Mouse (Mus musculus) small intestine, adult 2 months (tissue): Measurements from ENCODE around the gene Yars. TPM values are rescaled to one million over a fixed set of nuclear protein-coding genes. Genes with fewer than 3 reads are reported as not detected.

ENCODE experiments used
- H3K27ac ChIP-seq: fragments of 200-500 bp; 2 replicates; pipeline ENCODE4 v1.5.1; 2012; ENCODE audit warnings: low read depth, low read length, control low read depth, inconsistent platforms; ENCODE audit not compliant: insufficient read depth
- H3K27me3 ChIP-seq: fragments of 200-500 bp; 2 replicates; pipeline ENCODE4 v1.6.1; 2012; ENCODE audit warnings: mild to moderate bottlenecking, moderate library complexity, low read length, inconsistent platforms; ENCODE audit not compliant: control insufficient read depth, insufficient read depth
- H3K36me3 ChIP-seq: fragments of 200-500 bp; 2 replicates; pipeline ENCODE4 v1.6.1; 2012; ENCODE audit warnings: mild to moderate bottlenecking, low read length, control low read depth, inconsistent platforms; ENCODE audit not compliant: control insufficient read depth, insufficient read depth
- H3K4me1 ChIP-seq: fragments of 200-500 bp; 2 replicates; pipeline ENCODE4 v1.6.1; 2012; ENCODE audit warnings: low read length, inconsistent platforms, mixed read lengths; ENCODE audit not compliant: control insufficient read depth, insufficient read depth, insufficient read length
- H3K4me3 ChIP-seq: fragments of 200-500 bp; 2 replicates; pipeline ENCODE4 v1.5.1; 2012; ENCODE audit warnings: low read depth, mild to moderate bottlenecking, control low read depth, inconsistent platforms, low read length, moderate library complexity
- CTCF ChIP-seq: fragments of 200-500 bp; IDR thresholded peaks from 2 replicates; pipeline ENCODE4 v1.5.1; 2012; ENCODE audit warnings: low read depth, mild to moderate bottlenecking, control low read depth, inconsistent platforms, low read length, moderate library complexity, mixed read lengths; ENCODE audit not compliant: insufficient replicate concordance, insufficient read length; ENCODE audit errors: extremely low read depth
- POLR2A ChIP-seq: fragments of 200-500 bp; IDR thresholded peaks from 2 replicates; pipeline ENCODE4 v1.6.1; 2012; ENCODE audit warnings: low read depth, mild to moderate bottlenecking, control low read depth, inconsistent platforms, low read length, moderate library complexity
- WGBS: fragments of 180-500 bp; shearing (Covaris S2); methylation state at CpG from one replicate; pipeline ENCODE4 v1.1.7; 2018; 5-methylcytosine and 5-hydroxymethylcytosine counted together
- polyA plus RNA-seq: library from polyadenylated mRNA; depleted of rRNA; stranded (reverse); fragments of >200 nt; gene quantifications from 2 replicates; pipeline ENCODE4 v1.2.3, GENCODE M21; 2012

Yars gene
- polyA plus RNA-seq, 1 experiment: 7.8 TPM

- no peaks in the 10 kb centered on the region for H3K27me3 ChIP-seq
- H3K36me3 ChIP-seq: no peaks in the 10 kb centered on the region
- H3K4me3 ChIP-seq: peak overlapping the region; percentile 79
- peaks cover 5% of the 10 kb centered on the region for H3K4me1 ChIP-seq
- WGBS: under 1% methylated on average over 71 of the region's 74 CpGs
- no peak overlapping the region for H3K27ac ChIP-seq
- TF ChIP-seq POLR2A (no peak), CTCF (no peak)
Measured at GRCm38 (mm10) chr4:129188803-129189541, 588 bp upstream of the Yars start.

- peak overlapping the region; percentile 62; the same call in 1 of the 2 replicates for H3K27ac ChIP-seq
- under 1% methylated on average over 12 of the region's 12 CpGs for WGBS
- H3K36me3 ChIP-seq: peaks cover 2% of the 10 kb centered on the region; the same call in 1 of the 2 replicates
- TF ChIP-seq CTCF (no peak), POLR2A (no peak)
- no peaks in the 10 kb centered on the region for H3K27me3 ChIP-seq
- H3K4me3 ChIP-seq: peak overlapping the region; percentile 79
- peaks cover 7% of the 10 kb centered on the region for H3K4me1 ChIP-seq
Measured at GRCm38 (mm10) chr4:129190538-129190937, 978 bp downstream of the Yars start.

GRCm38 (mm10) chr4:129191691-129192090 is 2.1 kb downstream of the Yars start:
- no peak overlapping the region for H3K4me3 ChIP-seq
- no peak for TF ChIP-seq CTCF
- TF ChIP-seq POLR2A: no peak
- H3K36me3 ChIP-seq: peaks cover 8% of the 10 kb centered on the region
- H3K27me3 ChIP-seq: no peaks in the 10 kb centered on the region
- peaks cover 7% of the 10 kb centered on the region for H3K4me1 ChIP-seq
- H3K27ac ChIP-seq: no peak overlapping the region
- 56% methylated on average over 5 of the region's 5 CpGs for WGBS

- no peak for TF ChIP-seq CTCF
- no peak for TF ChIP-seq POLR2A
- peaks cover 7% of the 10 kb centered on the region for H3K4me1 ChIP-seq
- 70% methylated on average over 1 of the region's 1 CpGs for WGBS
Measured at GRCm38 (mm10) chr4:129194280-129194679, 4.7 kb downstream of the Yars start.

GRCm38 (mm10) chr4:129197514-129197913 is 8.0 kb downstream of the Yars start:
- Histone ChIP-seq H3K27me3 (no peaks in the 10 kb centered on the region), H3K4me1 (peaks cover 2% of the 10 kb centered on the region; the same call in 1 of the 2 replicates), H3K4me3 (no peak overlapping the region), H3K27ac (no peak overlapping the region), H3K36me3 (peaks cover 43% of the 10 kb centered on the region)
- TF ChIP-seq POLR2A (no peak), CTCF (no peak)
- WGBS: 98% methylated on average over 6 of the region's 6 CpGs

More at GRCm38 (mm10) chr4:129194280-129194679, 4.7 kb downstream of the Yars start:
- peaks cover 25% of the 10 kb centered on the region for H3K36me3 ChIP-seq
- 0 out of 2 replicates have a peak overlapping the region, but pooled peaks have one; percentile 14 for H3K27ac ChIP-seq
- H3K27me3 ChIP-seq: no peaks in the 10 kb centered on the region
- no peak overlapping the region for H3K4me3 ChIP-seq

GRCm38 (mm10) chr4:129204655-129205054 is 15.1 kb downstream of the Yars start:
- H3K36me3 ChIP-seq: peaks cover 58% of the 10 kb centered on the region
- no peak for TF ChIP-seq POLR2A
- no peak for TF ChIP-seq CTCF
- no peaks in the 10 kb centered on the region for H3K27me3 ChIP-seq
- H3K4me3 ChIP-seq: no peak overlapping the region
- WGBS: 89% methylated on average over 10 of the region's 10 CpGs
- H3K27ac ChIP-seq: no peak overlapping the region
- no peaks in the 10 kb centered on the region for H3K4me1 ChIP-seq

GRCm38 (mm10) chr4:129206792-129207191 is 17.2 kb downstream of the Yars start:
- H3K4me3 ChIP-seq: no peak overlapping the region
- no peaks in the 10 kb centered on the region for H3K4me1 ChIP-seq
- TF ChIP-seq POLR2A (no peak), CTCF (no peak)
- WGBS: 69% methylated on average over 8 of the region's 8 CpGs
- H3K27me3 ChIP-seq: no peaks in the 10 kb centered on the region
- H3K36me3 ChIP-seq: peaks cover 52% of the 10 kb centered on the region
- no peak overlapping the region for H3K27ac ChIP-seq
